Mouse (Mus musculus) G1E (cell line): ENCODE measurements at regions not wholly inside any gene's neighbourhood (a gene's known extent, or its start where the extent isn't known, plus 50 kb on each side); places are given as distances from the start of the nearest gene placed in this dataset.

Source experiments
- CTCF ChIP-seq: IDR thresholded peaks from 2 replicates; pipeline ENCODE4 v1.5.1; 2012; ENCODE audit warnings: low read depth, low read length, inconsistent platforms, mixed read lengths
- POLR2AphosphoS5 ChIP-seq: IDR thresholded peaks from 2 replicates; pipeline ENCODE4 v1.6.1; 2012; ENCODE audit warnings: low read depth, low read length, inconsistent platforms; ENCODE audit not compliant: insufficient replicate concordance
- TAL1 ChIP-seq: conservative IDR thresholded peaks from 2 replicates; pipeline ENCODE4 v1.6.1; 2012; ENCODE audit warnings: low read depth, low read length, inconsistent platforms, mixed read lengths

- TF ChIP-seq TAL1 (no peak), POLR2AphosphoS5 (no peak), CTCF (no peak)
Measured at GRCm38 (mm10) chr3:38324663-38325062, 160.0 kb downstream of the Ankrd50 start.
